Mouse (Mus musculus) embryonic stem cell, embryonic (primary cell): Measurements from ENCODE around the gene S100a16.

Experiments used
- CTCF ChIA-PET, 4 experiments: fragments of 300-600 bp in 2 of 4; fragments of 350-600 bp in 2 of 4; sonication (Branson Sonifier 250); formaldehyde crosslinking; loops; one replicate each; lab custom pipeline; 2022; ENCODE audit warnings: inconsistent platforms in 2 of 4; lab: Charles Lee
- POLR2A ChIA-PET, 4 experiments: fragments of 300-600 bp in 2 of 4; fragments of 350-600 bp in 2 of 4; sonication (Branson Sonifier 250); formaldehyde crosslinking; loops; one replicate each; lab custom pipeline; 2022; ENCODE audit warnings: antibody characterized with exemption in 4 of 4, inconsistent platforms in 1 of 4; lab: Charles Lee

S100a16 gene

GRCm38 (mm10) chr3:90537141-90537904 is at the start of gene S100a16:
Gene S100a16, plus strand, starts transcription at chr3:90537254.
- POLR2A ChIA-PET = interaction anchor here in 3 of 4 experiments (0.5 to 4.5 kb wide), 23 partner anchors 9 to 163 kb away, joined by 3 to 22 read pairs (median 4); partner anchors contain the start of genes S100a14 (in 3 of the 3), Chtop (in 2 of the 3) and Snapin (in 1 of the 3)
- CTCF ChIA-PET = interaction anchor here (0.7 to 2.3 kb wide), 9 partner anchors 10 to 104 kb away, joined by 3 to 18 read pairs (median 3); partner anchors contain the start of genes S100a14 (in 2 of the 4) and Snapin (in 1 of the 4)

- CTCF ChIA-PET = interaction anchor here in 1 of 4 experiments (0.7 to 1.4 kb wide), 2 partner anchors 76 to 222 kb away, joined by 3 to 4 read pairs; no protein-coding TSS in a partner anchor
- POLR2A ChIA-PET = interaction anchor here in 3 of 4 experiments (0.5 to 19.9 kb wide), 8 partner anchors 10 to 241 kb away, joined by 3 to 802 read pairs (median 11); partner anchors contain the start of genes Chtop (in 1 of the 3), S100a1 (in 1 of the 3), S100a13 (in 1 of the 3) and Slc27a3 (in 1 of the 3)
Measured at GRCm38 (mm10) chr3:90488576-90488975, 48.5 kb upstream of the S100a16 start.

- CTCF ChIA-PET = interaction anchor here (0.5 to 3.1 kb wide), 51 partner anchors 9 to 752 kb away, joined by 3 to 33 read pairs (median 4); partner anchors contain the start of genes S100a7a (in 3 of the 4), S100a16 (in 1 of the 4), S100a3 (in 1 of the 4) and Slc27a3 (in 1 of the 4)
- POLR2A ChIA-PET = interaction anchor here (0.6 to 19.9 kb wide), 70 partner anchors 9 to 279 kb away, joined by 3 to 802 read pairs (median 4); partner anchors contain the start of genes Chtop (in 3 of the 4), S100a14 (in 2 of the 4), Slc27a3 (in 2 of the 4) and Gatad2b (in 1 of the 4)
Measured at GRCm38 (mm10) chr3:90490696-90491256, 46.3 kb upstream of the S100a16 start, which contains the start of gene Snapin. Gene Snapin, minus strand, starts transcription at chr3:90491033.

- ChIA-PET CTCF (interaction anchor here (0.5 to 3.1 kb wide), 47 partner anchors 9 to 751 kb away, joined by 3 to 33 read pairs (median 4); partner anchors contain the start of genes S100a7a (in 3 of the 4), S100a16 (in 1 of the 4), S100a3 (in 1 of the 4) and Slc27a3 (in 1 of the 4)), POLR2A (interaction anchor here (0.6 to 19.9 kb wide), 63 partner anchors 9 to 280 kb away, joined by 3 to 802 read pairs (median 5); partner anchors contain the start of genes Chtop (in 3 of the 4), S100a14 (in 2 of the 4), Slc27a3 (in 2 of the 4) and Ilf2 (in 1 of the 4))
Measured at GRCm38 (mm10) chr3:90491350-90491749, 45.7 kb upstream of the S100a16 start.

GRCm38 (mm10) chr3:90493831-90494540 is 43.1 kb upstream of the S100a16 start:
- ChIA-PET POLR2A (interaction anchor here in 3 of 4 experiments (0.9 to 19.9 kb wide), 17 partner anchors 8 to 247 kb away, joined by 3 to 802 read pairs (median 4); partner anchors contain the start of genes Chtop (in 3 of the 3), S100a1 (in 1 of the 3), S100a13 (in 1 of the 3) and S100a14 (in 1 of the 3)), CTCF (no interaction called here)

GRCm38 (mm10) chr3:90495850-90496525 is 41.1 kb upstream of the S100a16 start:
- POLR2A ChIA-PET = interaction anchor here (0.8 to 19.9 kb wide), 16 partner anchors 0 to 143 kb away, joined by 3 to 802 read pairs (median 8); partner anchors contain the start of genes Chtop (in 3 of the 4), S100a1 (in 1 of the 4), S100a13 (in 1 of the 4) and S100a14 (in 1 of the 4)
- CTCF ChIA-PET = no interaction called here

GRCm38 (mm10) chr3:90497597-90497996 is 39.5 kb upstream of the S100a16 start:
- CTCF ChIA-PET = interaction anchor here (0.5 to 1.2 kb wide), 8 partner anchors 10 to 135 kb away, joined by 3 to 8 read pairs (median 4); no protein-coding TSS in a partner anchor
- POLR2A ChIA-PET = interaction anchor here (0.6 to 19.9 kb wide), 31 partner anchors 2 to 399 kb away, joined by 3 to 802 read pairs (median 5); partner anchors contain the start of genes Chtop (in 3 of the 4), S100a1 (in 1 of the 4), S100a13 (in 1 of the 4) and S100a14 (in 1 of the 4)

GRCm38 (mm10) chr3:90503444-90503843 is 33.6 kb upstream of the S100a16 start:
- ChIA-PET CTCF (interaction anchor here in 1 of 4 experiments (1.7 kb wide), 1 partner anchor 22 kb away, joined by 4 read pairs; no protein-coding TSS in a partner anchor), POLR2A (interaction anchor here in 3 of 4 experiments (0.6 to 19.9 kb wide), 19 partner anchors 1 to 84 kb away, joined by 3 to 802 read pairs (median 6); partner anchors contain the start of genes S100a1 (in 2 of the 3), S100a13 (in 2 of the 3), S100a16 (in 2 of the 3) and Chtop (in 1 of the 3))

GRCm38 (mm10) chr3:90505216-90505615 is 31.8 kb upstream of the S100a16 start:
- CTCF ChIA-PET = interaction anchor here in 3 of 4 experiments (0.5 to 0.8 kb wide), 4 partner anchors 14 to 156 kb away, joined by 3 to 7 read pairs (median 5); no protein-coding TSS in a partner anchor
- POLR2A ChIA-PET = interaction anchor here in 3 of 4 experiments (0.7 to 19.9 kb wide), 20 partner anchors 1 to 110 kb away, joined by 3 to 802 read pairs (median 4); partner anchors contain the start of genes Snapin (in 3 of the 3), Chtop (in 1 of the 3), Ilf2 (in 1 of the 3) and S100a1 (in 1 of the 3)

GRCm38 (mm10) chr3:90506362-90506761 is 30.7 kb upstream of the S100a16 start:
- ChIA-PET CTCF (interaction anchor here in 1 of 4 experiments (1.6 kb wide), 1 partner anchor 203 kb away, joined by 3 read pairs; no protein-coding TSS in a partner anchor), POLR2A (interaction anchor here in 3 of 4 experiments (1.0 to 19.5 kb wide), 17 partner anchors 10 to 117 kb away, joined by 3 to 802 read pairs (median 5); partner anchors contain the start of genes Snapin (in 3 of the 3), Ilf2 (in 1 of the 3), S100a14 (in 1 of the 3) and Slc27a3 (in 1 of the 3))

- ChIA-PET CTCF (interaction anchor here in 3 of 4 experiments (0.6 to 2.4 kb wide), 8 partner anchors 11 to 202 kb away, joined by 3 to 13 read pairs (median 3); partner anchors contain the start of gene Snapin (in 1 of the 3)), POLR2A (interaction anchor here (0.6 to 19.5 kb wide), 96 partner anchors 8 to 1297 kb away, joined by 3 to 802 read pairs (median 5); partner anchors contain the start of genes S100a14 (in 3 of the 4), Slc27a3 (in 3 of the 4), Snapin (in 3 of the 4) and Gatad2b (in 2 of the 4))
Measured at GRCm38 (mm10) chr3:90508287-90508949, 28.6 kb upstream of the S100a16 start.

GRCm38 (mm10) chr3:90508950-90509746 is 27.9 kb upstream of the S100a16 start, which contains the start of gene Chtop:
Gene Chtop, minus strand, starts transcription at chr3:90509498.
- ChIA-PET CTCF (interaction anchor here in 3 of 4 experiments (0.6 to 2.4 kb wide), 7 partner anchors 17 to 201 kb away, joined by 3 to 13 read pairs (median 4); partner anchors contain the start of genes S100a14 (in 1 of the 3) and Snapin (in 1 of the 3)), POLR2A (interaction anchor here (0.5 to 19.5 kb wide), 78 partner anchors 9 to 511 kb away, joined by 3 to 802 read pairs (median 5); partner anchors contain the start of genes S100a14 (in 3 of the 4), Snapin (in 3 of the 4), Gatad2b (in 2 of the 4) and S100a16 (in 2 of the 4))

GRCm38 (mm10) chr3:90509747-90510123 is 27.3 kb upstream of the S100a16 start:
- ChIA-PET CTCF (interaction anchor here in 1 of 4 experiments (1.3 kb wide), 1 partner anchor 16 kb away, joined by 5 read pairs; the partner anchor contains the start of gene S100a14), POLR2A (interaction anchor here (0.5 to 19.5 kb wide), 44 partner anchors 8 to 430 kb away, joined by 3 to 802 read pairs (median 6); partner anchors contain the start of genes Snapin (in 3 of the 4), S100a14 (in 2 of the 4), S100a16 (in 2 of the 4) and Gatad2b (in 1 of the 4))
